Mouse (Mus musculus): ENCODE data around the gene Rbms1.

DNA sequence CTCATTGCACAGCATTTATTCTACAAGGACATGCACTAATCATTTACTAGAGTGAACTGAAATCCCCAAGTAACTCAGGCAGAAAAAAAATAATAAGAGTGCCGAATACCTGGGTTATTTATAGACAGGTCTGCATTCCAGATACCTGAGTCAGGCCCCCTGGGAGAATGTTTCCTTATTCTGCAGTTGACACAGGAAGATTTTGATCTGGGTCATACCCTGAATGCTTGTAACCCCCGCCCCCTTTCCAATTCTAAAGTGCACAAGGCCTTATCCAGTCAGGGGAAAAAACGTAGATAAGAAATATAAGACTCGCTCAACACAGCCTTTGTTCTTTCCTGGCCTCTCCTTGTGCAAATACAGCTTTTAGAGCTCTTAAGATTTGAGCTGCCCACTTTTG lies 259.7 kb downstream of the Rbms1 start:
- TF ChIP-seq CTCF (IDR thresholded peaks at IDR 0.05 in 2 of 3, conservative IDR thresholded peaks at IDR 0.05 in 1 of 3; ENCODE audit: control insufficient read depth in 1 of 3, insufficient read depth in 1 of 3, low read depth in 2 of 3, low read length in 3 of 3, poor library complexity in 1 of 3, severe bottlenecking in 1 of 3) (no peak), ZC3H11A (IDR thresholded peaks at IDR 0.05; ENCODE audit: low read depth, low read length) (no peak), RCOR1 (IDR thresholded peaks at IDR 0.05; ENCODE audit: low read depth, low read length) (no peak), ZMIZ1 (IDR thresholded peaks at IDR 0.05; ENCODE audit: low read depth, low read length) (no peak), BHLHE40 (IDR thresholded peaks at IDR 0.05; ENCODE audit: borderline replicate concordance, low read depth, low read length) (no peak)
